ENCODE assay signal across 11 mouse cellular contexts in genomic region chr9:109167316-109167715, GRCm38 (mm10).
"Had no signal": no experiment of that assay in that cellular context is flagged by ENCODE, and none has a peak within 500 bp of the region (broad histone marks: within the 10 kb centered on the region; RNA-seq: fewer than 3 reads in every experiment).

No protein-coding gene starts in this region.

- DNase-seq: gastrocnemius, postnatal 14 days; gastrocnemius, postnatal 36 days; heart, adult 18-20 months; heart, postnatal 14 days; heart, postnatal 36 days; kidney, adult 18-20 months; kidney, adult 8-10 months; kidney, postnatal 10 days; kidney, postnatal 25 days; kidney, postnatal 4 days; liver had no signal
